Mouse (Mus musculus) embryonic facial prominence, embryonic 10.5 days (tissue): ENCODE measurements around the gene Gnat1. TPM values are rescaled to one million over a fixed set of nuclear protein-coding genes. Genes with fewer than 3 reads are reported as not detected.
A peak's percentile ranks its signal among the peaks of the same experiment; 100 is the strongest.

Source experiments
- DNase-seq: peaks from one replicate; pipeline ENCODE4 v3.0.0-alpha.2; 2017; ENCODE audit warnings: low spot score
- H3K27ac ChIP-seq: fragments of 300-500 bp; sonication (generic); replicated peaks from 2 replicates; pipeline ENCODE4 v1.5.1; 2016; ENCODE audit warnings: mild to moderate bottlenecking
- H3K27me3 ChIP-seq: fragments of 300-500 bp; sonication (generic); replicated peaks from 2 replicates; pipeline ENCODE4 v1.6.1; 2016; ENCODE audit warnings: low read depth, mild to moderate bottlenecking; ENCODE audit not compliant: poor library complexity, severe bottlenecking
- H3K36me3 ChIP-seq: fragments of 300-500 bp; sonication (generic); replicated peaks from 2 replicates; pipeline ENCODE4 v1.6.1; 2016; ENCODE audit warnings: mild to moderate bottlenecking, moderate library complexity
- H3K4me1 ChIP-seq: fragments of 300-500 bp; sonication (generic); 2 replicates; pipeline ENCODE4 v1.6.1; 2016
- H3K4me3 ChIP-seq: fragments of 300-500 bp; sonication (generic); 2 replicates; pipeline ENCODE4 v1.5.1; 2016; ENCODE audit warnings: mild to moderate bottlenecking, moderate library complexity
- H3K9me3 ChIP-seq: fragments of 300-500 bp; sonication (generic); 2 replicates; pipeline ENCODE4 v1.6.1; 2016; ENCODE audit warnings: mild to moderate bottlenecking
- WGBS: fragments of 180-500 bp; shearing (Covaris S2); methylation state at CpG from one replicate; pipeline ENCODE4 v1.1.7; 2016; 5-methylcytosine and 5-hydroxymethylcytosine counted together
- polyA plus RNA-seq: library from polyadenylated mRNA; unstranded; fragments of >200 nt; fragmentation: Nextera tagmentation; extraction: Ambion mirVana; gene quantifications from 2 replicates; pipeline ENCODE4 v1.2.1, GENCODE M21; 2016

Gene Gnat1
- polyA plus RNA-seq, 1 experiment from 2014 or later, result 3.4 TPM

DNA sequence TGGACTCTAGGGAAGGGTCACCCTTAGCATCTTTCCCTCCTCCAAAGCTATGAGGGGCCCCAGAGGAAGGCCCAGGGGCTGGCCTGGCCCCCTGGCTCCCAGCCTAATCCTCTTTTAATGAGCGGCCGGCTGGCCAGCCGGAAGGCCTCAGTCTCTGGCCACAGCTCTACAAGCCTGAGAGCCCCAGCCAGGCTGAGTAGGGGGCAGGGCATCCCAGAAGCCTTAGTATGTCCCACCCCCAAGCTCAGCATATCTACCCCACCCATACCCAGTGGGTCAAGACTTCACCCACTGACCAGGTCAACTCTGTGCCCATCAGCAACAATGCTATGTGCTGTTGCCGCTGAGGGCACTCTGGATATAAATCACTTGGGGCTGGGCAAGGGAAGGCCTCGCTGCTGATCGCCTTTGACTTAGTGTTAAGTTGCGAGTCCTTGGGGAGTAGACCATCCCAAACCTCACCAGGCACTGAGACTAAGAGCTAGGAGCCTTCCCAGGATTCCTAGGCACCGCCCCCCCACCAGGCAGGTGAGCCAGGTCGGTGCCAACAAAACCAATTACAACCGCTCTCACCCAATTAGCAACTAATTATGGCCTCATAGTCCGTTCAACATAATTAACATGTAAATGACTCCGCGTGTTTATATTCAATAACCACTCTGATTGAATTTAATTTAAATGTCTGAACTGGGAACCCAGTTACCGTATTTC lies 18.5 kb upstream of the Gnat1 start:
- Histone ChIP-seq H3K36me3 (peaks cover 74% of the 10 kb centered on the region), H3K27ac (peak overlapping the region; percentile 79)

DNA sequence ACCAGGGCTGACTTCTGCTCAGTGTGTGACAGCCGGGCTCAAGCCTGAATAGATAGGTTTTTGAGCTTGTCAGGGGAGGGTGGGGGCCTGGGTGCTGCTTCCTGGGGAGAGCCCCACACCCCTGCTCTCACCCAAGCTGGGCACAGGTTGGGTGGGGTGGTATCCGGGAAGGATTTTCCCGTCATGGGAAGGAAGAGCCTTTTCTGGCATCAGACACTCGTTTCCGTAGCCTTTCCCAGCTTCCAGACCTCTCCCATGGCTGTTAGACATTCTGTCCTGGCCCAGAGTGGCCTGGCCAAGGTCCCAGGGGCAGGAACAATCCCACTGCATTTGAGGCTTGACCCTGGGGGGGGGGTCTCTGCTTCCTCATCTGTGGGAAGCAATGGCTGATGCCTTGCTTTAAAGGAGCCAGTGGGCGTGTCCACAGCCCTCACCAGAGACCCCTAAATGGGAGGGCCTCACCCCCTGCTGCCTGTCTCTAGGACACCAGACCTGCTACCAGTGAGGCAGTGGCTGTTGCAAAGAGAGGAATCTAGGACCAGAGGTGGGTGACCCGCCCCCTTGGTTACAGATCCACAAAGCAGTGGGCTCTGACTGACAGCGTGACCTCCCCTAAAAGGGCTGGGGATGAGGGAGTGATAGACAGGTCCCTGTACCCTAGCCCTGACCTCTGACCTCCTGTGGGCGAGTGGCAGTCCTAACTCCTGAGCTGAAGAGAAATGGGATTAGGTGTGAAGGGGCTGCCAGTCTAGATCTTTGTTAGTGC lies 17.5 kb upstream of the Gnat1 start:
- H3K9me3 ChIP-seq, result no peaks in the 10 kb centered on the region
- DNase-seq, result peak; percentile 58
- H3K36me3 ChIP-seq, result peaks cover 74% of the 10 kb centered on the region
- 24% methylated on average over 9 of the region's 9 CpGs for WGBS
- peaks cover 77% of the 10 kb centered on the region for H3K4me1 ChIP-seq
- peak overlapping the region; percentile 8; the same call in 1 of the 2 replicates for H3K4me3 ChIP-seq
- 0 out of 2 replicates have a peak, but pooled peaks cover 5% of the 10 kb centered on the region for H3K27me3 ChIP-seq
- H3K27ac ChIP-seq, result peak overlapping the region; percentile 36

More for the DNA sequence above, 18.5 kb upstream of the Gnat1 start:
- Histone ChIP-seq H3K4me1 (peaks cover 86% of the 10 kb centered on the region), H3K27me3 (0 out of 2 replicates have a peak, but pooled peaks cover 5% of the 10 kb centered on the region), H3K9me3 (no peaks in the 10 kb centered on the region), H3K4me3 (peak overlapping the region; percentile 45)
- no peak for DNase-seq
- WGBS, result 11% methylated on average over 14 of the region's 14 CpGs

DNA sequence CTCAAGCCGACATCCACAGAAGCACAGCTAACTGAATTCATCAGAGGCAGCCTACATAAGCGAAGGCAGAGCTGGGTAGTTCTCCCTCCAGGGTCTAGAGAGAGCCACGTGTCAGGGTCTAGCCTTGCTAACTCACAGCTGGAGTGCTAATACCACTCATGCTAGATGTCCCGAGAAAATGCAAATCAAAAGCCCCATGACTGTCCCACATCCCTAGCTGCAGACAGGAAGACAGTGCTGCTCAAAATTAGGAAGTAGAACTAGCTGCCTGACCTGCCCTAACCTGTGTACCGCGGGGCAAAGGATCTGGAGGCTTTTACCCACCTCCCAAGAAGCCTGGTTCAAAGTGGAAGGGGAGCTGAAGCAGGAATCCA lies 16.6 kb upstream of the Gnat1 start:
- Histone ChIP-seq H3K4me3 (no peak overlapping the region), H3K36me3 (peaks cover 74% of the 10 kb centered on the region), H3K9me3 (no peaks in the 10 kb centered on the region), H3K27ac (0 out of 2 replicates have a peak overlapping the region, but pooled peaks have one; percentile 48), H3K27me3 (0 out of 2 replicates have a peak, but pooled peaks cover 2% of the 10 kb centered on the region), H3K4me1 (peaks cover 68% of the 10 kb centered on the region)
- DNase-seq, result no peak
- WGBS, result 45% methylated on average over 6 of the region's 6 CpGs

DNA sequence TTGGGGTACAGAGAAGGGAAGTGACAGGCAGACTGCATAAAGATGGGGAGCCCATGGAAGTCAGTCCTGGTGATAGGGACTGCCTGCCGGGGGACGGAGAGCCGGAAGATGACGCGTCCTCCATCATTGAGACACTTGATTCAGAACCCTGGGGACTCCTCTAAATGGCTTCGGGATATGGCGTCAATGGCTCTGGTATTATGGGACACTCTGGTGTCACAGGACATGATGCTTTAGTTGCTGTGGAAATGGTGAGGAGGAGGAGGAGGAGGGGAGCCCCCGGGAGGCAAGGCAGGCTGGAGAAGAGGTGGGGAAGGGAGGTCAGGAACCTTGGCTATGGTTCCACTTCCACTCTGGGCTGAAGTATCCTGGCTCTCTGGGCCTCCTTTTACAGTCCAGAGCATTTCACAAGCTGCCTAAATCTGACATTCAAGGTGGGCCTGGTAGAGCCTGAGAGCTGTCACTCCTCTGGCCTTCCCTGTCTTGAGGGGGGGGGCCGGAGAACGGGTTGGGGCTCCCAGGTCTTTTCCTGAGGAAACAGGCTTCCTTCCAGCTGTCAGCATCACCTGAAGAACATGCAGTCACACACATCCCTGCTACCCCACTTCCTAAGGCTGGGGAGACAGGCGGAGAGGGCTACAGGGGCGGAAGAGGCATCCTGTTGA lies 16.1 kb upstream of the Gnat1 start:
- Histone ChIP-seq H3K27ac (0 out of 2 replicates have a peak overlapping the region, but pooled peaks have one; percentile 48), H3K9me3 (no peaks in the 10 kb centered on the region), H3K36me3 (peaks cover 74% of the 10 kb centered on the region), H3K4me3 (no peak overlapping the region), H3K4me1 (peaks cover 62% of the 10 kb centered on the region), H3K27me3 (0 out of 2 replicates have a peak, but pooled peaks cover 4% of the 10 kb centered on the region)
- DNase-seq, result no peak
- WGBS, result 88% methylated on average over 12 of the region's 12 CpGs

DNA sequence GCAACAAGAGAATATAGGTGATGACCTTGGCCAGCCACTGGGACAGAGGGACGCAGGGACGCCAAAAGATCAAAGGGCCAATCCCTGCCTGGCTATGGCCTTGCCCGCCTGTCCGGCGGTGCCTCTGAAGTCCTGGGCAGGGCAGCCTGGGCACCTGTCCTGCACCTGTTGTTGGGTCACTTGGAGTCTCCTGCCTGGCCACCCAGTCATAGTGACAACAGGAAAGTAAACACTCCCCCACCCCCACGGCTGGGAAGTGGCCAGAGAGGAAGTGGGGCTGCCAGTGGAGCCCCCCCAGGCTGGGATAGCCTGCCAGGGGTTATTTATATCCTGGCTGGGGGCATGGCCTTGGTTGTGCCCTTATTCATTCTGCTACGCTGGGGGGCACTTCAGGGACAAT lies 15.1 kb upstream of the Gnat1 start:
- 0 out of 2 replicates have a peak, but pooled peaks cover 4% of the 10 kb centered on the region for H3K27me3 ChIP-seq
- H3K9me3 ChIP-seq, result no peaks in the 10 kb centered on the region
- H3K36me3 ChIP-seq, result peaks cover 80% of the 10 kb centered on the region
- H3K4me3 ChIP-seq, result no peak overlapping the region
- H3K27ac ChIP-seq, result no peak overlapping the region
- DNase-seq, result no peak
- WGBS, result 75% methylated on average over 7 of the region's 7 CpGs
- H3K4me1 ChIP-seq, result peaks cover 53% of the 10 kb centered on the region

DNA sequence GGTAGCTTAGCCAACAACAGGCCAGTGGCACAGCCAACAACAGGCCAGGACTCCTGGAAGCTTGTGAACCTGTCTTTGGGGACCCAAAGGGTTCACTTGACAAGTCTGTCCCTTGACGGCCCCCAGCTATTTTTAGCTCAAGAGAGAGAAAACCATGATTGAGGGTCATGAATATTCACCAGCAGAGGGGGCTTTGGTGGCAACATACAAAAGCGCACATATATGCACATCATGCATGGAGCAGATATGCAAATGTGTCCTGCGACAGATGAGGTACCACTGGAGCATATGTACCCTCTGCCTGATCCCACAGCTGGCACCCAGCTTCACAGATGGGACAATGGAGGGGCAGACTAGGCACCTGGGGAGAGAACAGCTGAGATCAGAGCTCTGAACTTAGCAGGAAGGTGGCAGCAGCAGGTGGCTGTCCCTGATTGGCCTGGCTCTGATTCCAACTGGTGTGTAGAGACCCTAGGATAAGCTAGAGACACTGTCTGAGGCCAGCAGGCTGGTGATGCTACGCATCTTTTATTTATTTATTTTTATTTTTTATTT lies 14.0 kb upstream of the Gnat1 start:
- 0 out of 2 replicates have a peak overlapping the region, but pooled peaks have one; percentile 30 for H3K27ac ChIP-seq
- H3K4me1 ChIP-seq, result peaks cover 42% of the 10 kb centered on the region
- no peak overlapping the region for H3K4me3 ChIP-seq
- peaks cover 86% of the 10 kb centered on the region for H3K36me3 ChIP-seq
- 0 out of 2 replicates have a peak, but pooled peaks cover 4% of the 10 kb centered on the region for H3K27me3 ChIP-seq
- 79% methylated on average over 4 of the region's 4 CpGs for WGBS
- DNase-seq, result no peak
- H3K9me3 ChIP-seq, result no peaks in the 10 kb centered on the region

DNA sequence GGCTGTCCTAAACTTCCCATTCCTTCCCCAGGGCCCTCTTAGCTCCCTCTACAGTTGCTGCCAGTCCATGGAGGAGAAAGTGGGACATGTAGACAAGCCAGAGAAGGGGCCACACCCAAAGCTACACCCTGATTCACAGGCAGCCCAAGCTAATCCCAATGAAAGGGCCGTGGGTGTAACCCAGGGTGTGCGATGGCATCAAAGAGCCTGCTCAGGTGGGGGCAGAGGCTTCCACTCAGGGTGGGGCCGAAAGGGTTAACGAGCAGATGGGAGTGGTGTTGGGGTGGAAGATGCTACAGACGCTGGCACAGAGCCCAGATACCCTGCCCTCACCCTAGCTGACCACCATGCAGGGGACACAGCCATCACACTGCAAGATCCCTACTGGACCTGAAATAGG lies 13.3 kb upstream of the Gnat1 start:
- peaks cover 93% of the 10 kb centered on the region for H3K36me3 ChIP-seq

DNA sequence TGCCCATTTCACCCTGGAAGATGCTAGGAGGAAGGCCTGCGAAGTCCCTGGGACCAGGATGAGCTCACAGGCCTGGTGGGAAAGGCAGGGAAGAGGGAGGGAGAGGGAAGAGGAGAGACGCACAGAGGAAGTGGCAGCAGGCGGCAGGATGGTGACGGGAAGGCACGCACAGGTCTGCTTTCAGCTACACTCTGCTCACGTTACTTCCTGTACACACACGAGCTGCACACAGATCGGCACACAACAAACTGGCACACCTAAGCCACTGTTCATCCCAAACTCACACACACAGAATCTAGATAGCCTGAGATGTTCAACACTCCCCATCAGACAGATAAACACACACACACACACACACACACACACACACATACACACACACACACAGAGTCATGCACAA lies 10.9 kb upstream of the Gnat1 start:
- no peak for DNase-seq
- 73% methylated on average over 8 of the region's 8 CpGs for WGBS
- H3K4me1 ChIP-seq, result peaks cover 23% of the 10 kb centered on the region
- peaks cover 99% of the 10 kb centered on the region for H3K36me3 ChIP-seq
- H3K27me3 ChIP-seq, result 0 out of 2 replicates have a peak, but pooled peaks cover 4% of the 10 kb centered on the region
- H3K27ac ChIP-seq, result no peak overlapping the region
- H3K4me3 ChIP-seq, result no peak overlapping the region
- H3K9me3 ChIP-seq, result no peaks in the 10 kb centered on the region

More for the DNA sequence above, 13.3 kb upstream of the Gnat1 start:
- Histone ChIP-seq H3K4me1 (peaks cover 34% of the 10 kb centered on the region), H3K27ac (no peak overlapping the region), H3K27me3 (0 out of 2 replicates have a peak, but pooled peaks cover 4% of the 10 kb centered on the region), H3K4me3 (no peak overlapping the region), H3K9me3 (no peaks in the 10 kb centered on the region)
- WGBS, result 83% methylated on average over 5 of the region's 5 CpGs
- no peak for DNase-seq

DNA sequence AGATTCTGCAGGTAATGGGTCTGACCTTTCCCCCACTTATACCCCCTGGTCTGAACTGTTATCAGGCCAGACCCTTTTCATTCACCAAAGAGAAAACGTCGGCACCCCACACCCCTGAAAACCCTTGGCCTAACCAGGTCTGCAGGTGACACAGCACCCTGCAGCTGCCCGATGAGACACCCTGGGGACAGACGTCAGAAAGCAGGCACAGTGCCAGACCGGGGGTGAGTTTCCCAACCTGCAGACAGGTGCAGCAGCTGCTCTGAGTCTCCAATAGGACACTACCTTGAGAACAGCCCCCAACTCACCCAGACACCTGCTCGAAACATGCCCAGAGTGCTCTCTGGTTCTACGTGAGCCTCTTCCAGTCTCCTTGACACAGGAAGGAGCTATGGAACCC lies 9.4 kb upstream of the Gnat1 start:
- peaks cover 99% of the 10 kb centered on the region for H3K36me3 ChIP-seq
- no peak overlapping the region for H3K4me3 ChIP-seq
- peaks cover 16% of the 10 kb centered on the region; the same call in 1 of the 2 replicates for H3K4me1 ChIP-seq
- H3K27me3 ChIP-seq, result 0 out of 2 replicates have a peak, but pooled peaks cover 4% of the 10 kb centered on the region
- no peak overlapping the region for H3K27ac ChIP-seq
- WGBS, result 82% methylated on average over 7 of the region's 7 CpGs
- no peaks in the 10 kb centered on the region for H3K9me3 ChIP-seq
- DNase-seq, result no peak

DNA sequence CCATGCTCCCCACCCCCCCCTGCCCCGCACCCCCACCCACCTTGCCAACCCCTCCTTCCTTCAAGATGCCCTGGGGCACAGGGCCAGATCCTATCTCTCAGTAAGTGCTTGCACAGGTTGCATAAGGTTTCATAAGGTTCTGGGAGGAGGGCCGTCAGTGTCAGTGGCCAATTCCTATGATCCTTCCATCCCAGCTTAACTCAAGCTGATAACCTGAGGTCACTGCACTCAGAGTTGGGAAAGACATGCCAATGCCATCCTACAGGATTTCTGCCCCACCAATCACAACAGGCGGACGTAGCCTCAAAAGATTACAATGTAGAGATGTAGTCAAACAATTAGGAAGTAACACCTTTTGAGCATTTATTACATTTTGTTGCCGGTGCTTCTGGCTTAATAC lies 8.9 kb upstream of the Gnat1 start:
- H3K36me3 ChIP-seq, result peaks cover 100% of the 10 kb centered on the region

DNA sequence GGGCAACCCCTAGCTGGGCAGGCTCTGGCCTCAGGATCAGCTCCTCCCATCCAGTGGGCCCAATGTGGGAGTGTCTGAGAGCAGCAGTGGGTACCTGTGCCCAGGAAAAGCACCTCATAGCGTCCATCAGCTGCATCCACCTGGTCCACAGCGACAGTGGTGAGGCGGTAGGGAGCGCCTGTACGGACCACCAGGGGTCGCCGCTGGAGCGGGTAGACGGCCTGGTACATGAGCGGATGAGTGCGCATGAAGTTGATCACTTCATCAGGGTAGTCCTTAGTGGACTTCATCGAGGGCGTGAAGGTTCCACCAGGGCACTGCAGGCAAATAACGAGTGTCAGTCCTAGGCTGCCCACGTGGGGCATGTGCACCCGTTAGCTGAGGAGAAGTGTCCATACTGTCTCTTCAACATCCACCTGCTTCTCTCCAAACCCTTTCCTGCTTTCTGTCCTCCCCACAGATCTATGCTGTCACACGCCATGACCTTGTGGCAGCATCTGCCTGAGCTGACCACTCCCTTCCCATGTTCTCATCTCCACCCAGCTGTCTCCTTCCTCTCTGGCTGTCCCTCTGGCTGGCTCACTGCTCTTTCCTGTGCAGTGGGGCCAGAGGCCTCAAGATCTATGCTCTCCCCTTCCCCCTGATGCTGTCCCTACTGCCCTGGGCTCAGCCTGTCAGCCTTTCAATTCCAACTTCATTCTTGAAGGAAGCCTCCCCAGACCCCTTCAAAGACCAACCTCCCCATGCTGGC lies 5.9 kb upstream of the Gnat1 start:
- H3K36me3 ChIP-seq, result peaks cover 92% of the 10 kb centered on the region
- no peak overlapping the region for H3K4me3 ChIP-seq
- WGBS, result 42% methylated on average over 17 of the region's 17 CpGs
- peaks cover 16% of the 10 kb centered on the region; the same call in 1 of the 2 replicates for H3K4me1 ChIP-seq
- peak overlapping the region; percentile 44; the same call in 1 of the 2 replicates for H3K27ac ChIP-seq
- no peaks in the 10 kb centered on the region for H3K27me3 ChIP-seq
- no peaks in the 10 kb centered on the region for H3K9me3 ChIP-seq
- DNase-seq, result peak; percentile 77

More for the DNA sequence above, 8.9 kb upstream of the Gnat1 start:
- Histone ChIP-seq H3K27ac (no peak overlapping the region), H3K27me3 (0 out of 2 replicates have a peak, but pooled peaks cover 4% of the 10 kb centered on the region), H3K4me1 (peaks cover 16% of the 10 kb centered on the region; the same call in 1 of the 2 replicates), H3K9me3 (no peaks in the 10 kb centered on the region), H3K4me3 (no peak overlapping the region)
- WGBS, result 88% methylated on average over 5 of the region's 5 CpGs
- DNase-seq, result no peak
